Mouse (Mus musculus): ENCODE results near the gene Ranbp10. TPM values are rescaled to one million over a fixed set of nuclear protein-coding genes. Genes with fewer than 3 reads are reported as not detected.

Gene Ranbp10
- polyA plus RNA-seq, 1 experiment from 2014 or later = 11.1 TPM

DNA sequence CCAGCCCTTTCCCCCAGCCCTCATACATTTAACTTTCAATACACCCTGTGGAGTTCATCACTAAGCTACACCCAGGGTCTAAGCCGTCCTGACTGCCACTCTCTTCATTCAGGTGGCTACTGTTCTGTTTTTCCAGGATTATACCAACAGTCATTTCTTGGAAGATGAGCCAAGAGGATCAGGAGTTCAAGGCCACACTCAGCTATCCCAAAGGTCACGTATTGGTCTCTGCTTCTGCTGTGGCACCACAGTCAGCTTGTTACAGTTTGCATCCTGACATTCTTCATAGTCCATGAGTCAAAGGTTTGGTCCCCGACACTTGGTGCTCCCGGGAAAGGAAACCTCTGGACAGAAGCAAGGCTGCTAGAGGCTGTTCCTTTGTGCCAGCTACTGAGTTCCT, 107.5 kb downstream of the Ranbp10 start:
- 92% methylated on average over 4 of the region's 4 CpGs for WGBS
- H3K27me3 ChIP-seq (ENCODE audit: poor library complexity, severe bottlenecking) = no peaks in the 10 kb centered on the region
- H3K36me3 ChIP-seq (replicated peaks) = peaks cover 53% of the 10 kb centered on the region
- H3K9me3 ChIP-seq = no peaks in the 10 kb centered on the region
- no peak overlapping the region for H3K4me3 ChIP-seq
- DNase-seq (ENCODE audit: extremely low spot score, low spot score) = no peak
- no peaks in the 10 kb centered on the region for H3K4me1 ChIP-seq
- H3K27ac ChIP-seq = no peak overlapping the region

Other genes starting within 250 kb of the Ranbp10 start
- 13.9 and 14.4 TPM in 2 replicates for gene Ripor1, start 222.1 kb downstream of the Ranbp10 start, polyA plus RNA-seq (2016; fragmentation: Nextera tagmentation; extraction: Ambion mirVana)
- gene Ctcf, start 190.8 kb downstream of the Ranbp10 start, polyA plus RNA-seq (2016; fragmentation: Nextera tagmentation; extraction: Ambion mirVana) = 146 and 150 TPM in 2 replicates
- 0.38 and 0.84 TPM in 2 replicates for gene Agrp, start 190.0 kb downstream of the Ranbp10 start, polyA plus RNA-seq (2016; fragmentation: Nextera tagmentation; extraction: Ambion mirVana)
- 0.71 and 1.1 TPM in 2 replicates for gene Carmil2, start 141.1 kb downstream of the Ranbp10 start, polyA plus RNA-seq (2016; fragmentation: Nextera tagmentation; extraction: Ambion mirVana)
- 75.9 and 77.1 TPM in 2 replicates for gene Acd, start 126.2 kb downstream of the Ranbp10 start, polyA plus RNA-seq (2016; fragmentation: Nextera tagmentation; extraction: Ambion mirVana)
- gene Pard6a, start 126.2 kb downstream of the Ranbp10 start, polyA plus RNA-seq (2016; fragmentation: Nextera tagmentation; extraction: Ambion mirVana) = 22.7 and 22.8 TPM in 2 replicates
- gene 4933405L10Rik, start 119.7 kb downstream of the Ranbp10 start, polyA plus RNA-seq (2016; fragmentation: Nextera tagmentation; extraction: Ambion mirVana) = 0.12 and 0.21 TPM in 2 replicates
- 54.3 and 56.0 TPM in 2 replicates for gene Enkd1, start 119.1 kb downstream of the Ranbp10 start, polyA plus RNA-seq (2016; fragmentation: Nextera tagmentation; extraction: Ambion mirVana)
- 32.7 and 38.3 TPM in 2 replicates for gene Gfod2, start 68.7 kb downstream of the Ranbp10 start, polyA plus RNA-seq (2016; fragmentation: Nextera tagmentation; extraction: Ambion mirVana)
- 0.06 and 0.07 TPM in 2 replicates for gene Tsnaxip1, start 381 bp upstream of the Ranbp10 start, polyA plus RNA-seq (2016; fragmentation: Nextera tagmentation; extraction: Ambion mirVana)
- gene Cenpt, start 25.9 kb upstream of the Ranbp10 start, polyA plus RNA-seq (2016; fragmentation: Nextera tagmentation; extraction: Ambion mirVana) = 49.5 and 57.9 TPM in 2 replicates
- gene Thap11, start 27.8 kb upstream of the Ranbp10 start, polyA plus RNA-seq (2016; fragmentation: Nextera tagmentation; extraction: Ambion mirVana) = 80.2 and 81.3 TPM in 2 replicates
- 394 and 447 TPM in 2 replicates for gene Nutf2, start 33.2 kb upstream of the Ranbp10 start, polyA plus RNA-seq (2016; fragmentation: Nextera tagmentation; extraction: Ambion mirVana)
- 73.7 and 75.2 TPM in 2 replicates for gene Edc4, start 53.5 kb upstream of the Ranbp10 start, polyA plus RNA-seq (2016; fragmentation: Nextera tagmentation; extraction: Ambion mirVana)
- 0.33 and 0.65 TPM in 2 replicates for gene Nrn1l, start 66.2 kb upstream of the Ranbp10 start, polyA plus RNA-seq (2016; fragmentation: Nextera tagmentation; extraction: Ambion mirVana)
- 29.6 and 29.9 TPM in 2 replicates for gene Pskh1, start 73.1 kb upstream of the Ranbp10 start, polyA plus RNA-seq (2016; fragmentation: Nextera tagmentation; extraction: Ambion mirVana)
- 1.5 and 2.1 TPM in 2 replicates for gene Ctrl, start 106.5 kb upstream of the Ranbp10 start, polyA plus RNA-seq (2016; fragmentation: Nextera tagmentation; extraction: Ambion mirVana)
- gene Psmb10, start 111.1 kb upstream of the Ranbp10 start, polyA plus RNA-seq (2016; fragmentation: Nextera tagmentation; extraction: Ambion mirVana) = 28.9 and 31.5 TPM in 2 replicates
- 0.76 and 1.4 TPM in 2 replicates for gene Lcat, start 116.0 kb upstream of the Ranbp10 start, polyA plus RNA-seq (2016; fragmentation: Nextera tagmentation; extraction: Ambion mirVana)
- 14.9 and 17.8 TPM in 2 replicates for gene Slc12a4, start 138.7 kb upstream of the Ranbp10 start, polyA plus RNA-seq (2016; fragmentation: Nextera tagmentation; extraction: Ambion mirVana)
- not detected in 2 replicates for gene Dpep3, start 152.1 kb upstream of the Ranbp10 start, polyA plus RNA-seq (2016; fragmentation: Nextera tagmentation; extraction: Ambion mirVana)
- gene Dus2, start 164.0 kb upstream of the Ranbp10 start, polyA plus RNA-seq (2016; fragmentation: Nextera tagmentation; extraction: Ambion mirVana) = 19.4 and 20.5 TPM in 2 replicates
- not detected in 2 replicates for gene Dpep2nb, start 178.6 kb upstream of the Ranbp10 start, polyA plus RNA-seq (2016; fragmentation: Nextera tagmentation; extraction: Ambion mirVana)
- gene Ddx28, start 184.5 kb upstream of the Ranbp10 start, polyA plus RNA-seq (2016; fragmentation: Nextera tagmentation; extraction: Ambion mirVana) = 24.0 and 24.7 TPM in 2 replicates
- 6.6 TPM in 2 replicates for gene Nfatc3, start 231.5 kb upstream of the Ranbp10 start, polyA plus RNA-seq (2016; fragmentation: Nextera tagmentation; extraction: Ambion mirVana)

All from forebrain, embryonic 10.5 days (tissue).